Mouse (Mus musculus) layer of hippocampus, postnatal 10 days (tissue): ENCODE results near the gene Atg3. TPM values are rescaled to one million over a fixed set of nuclear protein-coding genes. Genes with fewer than 3 reads are reported as not detected.
A peak's percentile ranks its signal among the peaks of the same experiment; 100 is the strongest.

Source experiments
- DNase-seq, 2 experiments: peaks; one replicate each; pipeline ENCODE4 v3.0.0; 2021; ENCODE audit warnings: low spot score in 2 of 2
- long read RNA-seq: library from polyadenylated mRNA; stranded (forward); transcript quantifications from one replicate; pipeline ENCODE4 v2.0.0, GENCODE M21; 2023
- total RNA-seq, 2 experiments: library from RNA; stranded (reverse); gene quantifications; 2 replicates each; pipeline ENCODE4 v1.2.3; 2021

The Atg3 gene
- total RNA-seq: 10 to 100 TPM; 44.3 to 45.9 TPM
- long read RNA-seq, transcript Atg3-201 (12 exons, 2,057 nt): major isoform, 94 of 119 reads
- long read RNA-seq, partial matches to known transcripts: 18 of 119 reads
- long read RNA-seq, other reads (novel, unspliced or antisense): 7 of 119 reads

- DNase-seq: peak; percentile 94 to 96
These were observed at the start of gene Atg3, which contains the start of gene Slc35a5 for GRCm38 (mm10) chr16:45158522-45159388. Gene Atg3 (plus strand): TSS chr16:45158785. Gene Slc35a5 (minus strand): TSS chr16:45158706.

- DNase-seq: no peak
These were observed 48.1 kb upstream of the Atg3 start for GRCm38 (mm10) chr16:45110498-45110897.

- DNase-seq: no peak
These were observed 41.4 kb upstream of the Atg3 start for GRCm38 (mm10) chr16:45117200-45117599.

GRCm38 (mm10) chr16:45118760-45119159 lies 39.8 kb upstream of the Atg3 start:
- DNase-seq: no peak

- peak; percentile 56 to 66 for DNase-seq
These were observed 37.6 kb upstream of the Atg3 start for GRCm38 (mm10) chr16:45120844-45121425.

- peak; percentile 16 to 28 for DNase-seq
These were observed 36.0 kb upstream of the Atg3 start for GRCm38 (mm10) chr16:45122571-45122970.

- no peak for DNase-seq
These were observed 34.1 kb upstream of the Atg3 start for GRCm38 (mm10) chr16:45124230-45125203.

GRCm38 (mm10) chr16:45127936-45128710 lies 30.5 kb upstream of the Atg3 start:
- DNase-seq: no peak

- DNase-seq: no peak
These were observed 16.9 kb upstream of the Atg3 start for GRCm38 (mm10) chr16:45141711-45142110.

- no peak for DNase-seq
These were observed 16.0 kb upstream of the Atg3 start for GRCm38 (mm10) chr16:45142565-45142964.

- no peak for DNase-seq
These were observed 13.5 kb upstream of the Atg3 start for GRCm38 (mm10) chr16:45145119-45145518.

GRCm38 (mm10) chr16:45148488-45149082 lies 10.0 kb upstream of the Atg3 start:
- no peak for DNase-seq

- no peak for DNase-seq
These were observed 3.8 kb upstream of the Atg3 start for GRCm38 (mm10) chr16:45154741-45155250.

- peak; percentile 71 to 74 for DNase-seq
These were observed 456 bp upstream of the Atg3 start for GRCm38 (mm10) chr16:45158136-45158521.

- DNase-seq: no peak
These were observed 768 bp downstream of the Atg3 start for GRCm38 (mm10) chr16:45159389-45159716.

- DNase-seq: no peak
These were observed 20.0 kb downstream of the Atg3 start for GRCm38 (mm10) chr16:45178552-45178951.

- no peak for DNase-seq
These were observed 23.2 kb downstream of the Atg3 start for GRCm38 (mm10) chr16:45181824-45182223.

GRCm38 (mm10) chr16:45192613-45193012 lies 34.0 kb downstream of the Atg3 start:
- DNase-seq: peak; percentile 86 to 87

GRCm38 (mm10) chr16:45196816-45197215 lies 38.2 kb downstream of the Atg3 start:
- DNase-seq: peak; percentile 68 to 74

GRCm38 (mm10) chr16:45201395-45201794 lies 42.8 kb downstream of the Atg3 start:
- DNase-seq: no peak
